Mouse (Mus musculus) NIH3T3 (cell line): Measurements from ENCODE around the gene Hoxc5.

Source experiments
- DNase-seq: peaks from one replicate; pipeline ENCODE4 v3.0.0-alpha.2; 2012; ENCODE audit warnings: low read depth

The Hoxc5 gene

GRCm38 (mm10) chr15:103038701-103039480 is 71.6 kb downstream of the Hoxc5 start:
- DNase-seq, result no peak

GRCm38 (mm10) chr15:103039609-103040008 is 72.4 kb downstream of the Hoxc5 start:
- DNase-seq, result no peak

- peak; percentile 17 for DNase-seq
These were observed 73.4 kb downstream of the Hoxc5 start for GRCm38 (mm10) chr15:103040601-103041000.

- DNase-seq, result no peak
These were observed 74.4 kb downstream of the Hoxc5 start for GRCm38 (mm10) chr15:103041613-103042012.

GRCm38 (mm10) chr15:103042209-103042608 is 75.0 kb downstream of the Hoxc5 start:
- DNase-seq, result no peak

GRCm38 (mm10) chr15:103051670-103052069 is 84.4 kb downstream of the Hoxc5 start:
- no peak for DNase-seq

- no peak for DNase-seq
These were observed 86.0 kb downstream of the Hoxc5 start for GRCm38 (mm10) chr15:103053210-103053609.

- no peak for DNase-seq
These were observed 89.2 kb downstream of the Hoxc5 start for GRCm38 (mm10) chr15:103056396-103056795.

- no peak for DNase-seq
These were observed 91.5 kb downstream of the Hoxc5 start for GRCm38 (mm10) chr15:103058715-103059114.

- DNase-seq, result no peak
These were observed 92.2 kb downstream of the Hoxc5 start for GRCm38 (mm10) chr15:103059393-103059992.

- DNase-seq, result no peak
These were observed 92.7 kb downstream of the Hoxc5 start for GRCm38 (mm10) chr15:103060021-103060340.

GRCm38 (mm10) chr15:103060341-103061130 is 93.3 kb downstream of the Hoxc5 start:
- DNase-seq, result no peak

- DNase-seq, result no peak
These were observed 94.0 kb downstream of the Hoxc5 start for GRCm38 (mm10) chr15:103061131-103061825.

- DNase-seq, result no peak
These were observed 94.7 kb downstream of the Hoxc5 start for GRCm38 (mm10) chr15:103061988-103062387.

- DNase-seq, result no peak
These were observed 98.4 kb downstream of the Hoxc5 start for GRCm38 (mm10) chr15:103065642-103066041.
